Mouse (Mus musculus) lung, embryonic 15.5 days (tissue): ENCODE results near the gene Gm17654. TPM values are rescaled to one million over a fixed set of nuclear protein-coding genes. Genes with fewer than 3 reads are reported as not detected.

Experiments used
- polyA plus RNA-seq: library from polyadenylated mRNA; unstranded; fragments of >200 nt; fragmentation: Nextera tagmentation; extraction: Ambion mirVana; gene quantifications from 2 replicates; pipeline ENCODE4 v1.2.1, GENCODE M21; 2015

The Gm17654 gene
- polyA plus RNA-seq, 1 experiment from 2014 or later, result not detected

Other genes with a start within 250 kb of the Gm17654 start
- not detected in 2 replicates for gene 1700001F09Rik, start 231.3 kb downstream of the Gm17654 start, polyA plus RNA-seq
- not detected in 2 replicates for gene Gm8138, start 162.8 kb downstream of the Gm17654 start, polyA plus RNA-seq
- 0.20 TPM in 1 of 2 replicates, not detected in the other for gene Gm5799, start 35.6 kb downstream of the Gm17654 start, polyA plus RNA-seq
- gene Gm10375, start 28.9 kb upstream of the Gm17654 start, polyA plus RNA-seq, result not detected in 2 replicates
- gene Gm8165, start 98.1 kb upstream of the Gm17654 start, polyA plus RNA-seq, result not detected in 2 replicates
- gene Gm7324, start 118.7 kb upstream of the Gm17654 start, polyA plus RNA-seq, result 0.57 and 1.1 TPM in 2 replicates
- gene Gm16506, start 148.3 kb upstream of the Gm17654 start, polyA plus RNA-seq, result not detected in 2 replicates
- not detected in 2 replicates for gene Gm6526, start 168.7 kb upstream of the Gm17654 start, polyA plus RNA-seq
- gene Gm8180, start 205.6 kb upstream of the Gm17654 start, polyA plus RNA-seq, result not detected in 2 replicates